Mouse (Mus musculus): ENCODE data around the gene Fkbp15.

Fkbp15 gene

DNA sequence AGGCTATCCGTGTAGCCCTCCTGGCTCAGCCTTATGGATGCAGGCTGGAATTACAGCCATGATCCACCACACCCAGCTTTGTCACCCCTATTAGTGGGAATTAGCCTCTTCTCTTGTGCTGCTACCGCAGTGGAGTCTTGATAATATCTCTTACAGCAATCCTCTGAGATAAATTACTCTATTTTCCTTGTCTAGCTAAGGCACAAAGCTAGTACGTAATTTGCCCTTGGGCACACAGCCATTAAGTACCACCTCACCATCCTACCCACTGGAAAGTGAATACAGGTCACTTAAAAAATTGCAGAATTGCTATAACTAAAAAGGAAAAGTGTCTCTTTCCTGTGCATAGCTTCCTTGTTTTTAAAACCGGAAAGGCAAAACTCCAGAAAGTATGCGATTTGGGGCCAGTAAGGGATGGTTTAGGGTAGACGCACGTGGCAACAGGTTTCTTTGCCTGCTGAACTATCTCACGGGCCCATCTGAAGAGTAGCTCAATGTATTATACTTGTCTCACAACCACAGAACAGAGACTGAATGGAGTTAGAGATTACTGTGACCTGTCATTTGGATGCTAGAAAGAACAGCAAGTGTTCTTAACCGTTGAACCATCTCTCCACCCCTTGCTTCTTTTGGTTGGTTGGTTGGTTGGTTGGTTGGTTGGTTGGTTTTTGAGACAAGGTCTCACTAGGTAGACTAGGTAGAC, 12.6 kb upstream of the Fkbp15 start:
- DNase-seq (ENCODE audit: low read depth, low spot score) = no peak

DNA sequence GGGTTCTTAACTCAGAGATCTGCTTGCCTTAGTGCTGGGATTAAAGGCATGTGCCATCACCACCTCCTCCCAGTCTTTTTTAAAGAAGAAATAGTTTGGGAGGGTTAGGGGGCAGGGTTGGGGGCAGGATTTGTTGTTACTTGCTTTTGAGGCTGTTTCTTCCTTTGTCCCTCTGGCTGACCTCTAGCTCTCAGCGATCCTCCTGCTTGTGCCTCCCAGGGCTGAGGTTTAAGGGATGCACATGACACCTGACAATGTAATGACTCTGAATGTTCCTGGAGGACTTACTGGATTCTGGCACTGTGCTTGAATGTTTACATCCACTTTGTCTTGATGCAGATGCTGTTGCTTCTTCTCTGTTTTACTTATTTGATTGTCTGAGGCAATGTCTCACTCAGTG, 12.1 kb upstream of the Fkbp15 start:
- no peak for DNase-seq (ENCODE audit: low read depth, low spot score)

DNA sequence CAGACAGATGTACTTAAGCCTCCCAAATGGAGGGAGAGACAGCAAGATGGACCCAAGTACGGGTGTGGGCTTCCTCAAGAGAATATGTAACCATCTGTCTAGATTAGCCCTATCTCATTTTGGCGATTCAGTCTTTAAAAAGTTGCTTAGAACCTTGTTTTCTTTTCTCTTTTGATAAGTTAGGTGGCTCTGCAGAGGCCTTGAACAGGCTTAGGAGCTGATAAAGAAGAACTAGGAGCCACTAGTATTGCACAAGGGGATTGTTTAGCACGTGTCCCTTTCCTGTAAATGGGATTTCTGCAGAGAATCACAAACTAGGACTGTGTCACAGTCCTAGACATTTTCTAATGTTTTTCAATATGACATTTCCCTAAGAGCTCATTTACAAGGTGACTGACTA, 8.7 kb upstream of the Fkbp15 start:
- no peak for DNase-seq (ENCODE audit: low read depth, low spot score)

DNA sequence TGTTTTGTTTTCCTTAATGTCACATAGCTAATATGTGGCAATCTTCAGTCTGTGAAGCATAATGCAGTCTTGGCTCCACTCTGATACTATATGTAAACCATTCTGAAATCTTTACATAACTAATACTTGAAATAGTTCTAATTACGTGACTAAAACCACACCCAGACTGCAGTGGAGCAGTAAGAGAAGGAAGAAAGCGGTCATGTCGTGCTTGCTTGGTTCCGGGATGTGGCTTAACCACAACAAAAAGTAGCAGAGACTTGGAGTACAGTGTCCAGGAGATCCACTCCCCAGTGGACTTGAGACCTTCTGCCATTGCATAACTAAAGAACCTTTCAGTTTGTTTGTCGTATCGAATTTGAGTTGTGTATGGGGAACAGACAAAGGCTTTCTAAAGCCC, 7.2 kb upstream of the Fkbp15 start:
- DNase-seq (ENCODE audit: low read depth, low spot score) = no peak

DNA sequence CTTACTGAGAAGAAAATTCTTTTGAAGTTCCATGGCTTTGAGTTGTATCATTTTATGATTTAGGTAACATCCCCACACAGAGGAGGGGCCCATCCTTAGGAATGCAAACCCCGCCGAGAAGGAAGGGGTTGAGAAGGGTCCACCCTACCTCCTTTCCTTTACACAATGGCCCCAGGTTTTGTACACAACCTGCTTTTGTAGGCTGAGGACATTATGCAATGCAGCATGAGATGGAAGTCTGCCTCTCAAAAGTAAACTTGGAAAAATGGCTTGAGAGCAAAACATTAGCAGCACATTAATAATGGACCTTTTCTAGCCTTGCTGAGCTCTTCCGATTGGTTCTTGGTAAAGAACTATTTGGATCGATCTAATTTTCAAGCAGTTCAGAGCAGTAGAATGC, 5.9 kb upstream of the Fkbp15 start:
- DNase-seq (ENCODE audit: low read depth, low spot score) = no peak

DNA sequence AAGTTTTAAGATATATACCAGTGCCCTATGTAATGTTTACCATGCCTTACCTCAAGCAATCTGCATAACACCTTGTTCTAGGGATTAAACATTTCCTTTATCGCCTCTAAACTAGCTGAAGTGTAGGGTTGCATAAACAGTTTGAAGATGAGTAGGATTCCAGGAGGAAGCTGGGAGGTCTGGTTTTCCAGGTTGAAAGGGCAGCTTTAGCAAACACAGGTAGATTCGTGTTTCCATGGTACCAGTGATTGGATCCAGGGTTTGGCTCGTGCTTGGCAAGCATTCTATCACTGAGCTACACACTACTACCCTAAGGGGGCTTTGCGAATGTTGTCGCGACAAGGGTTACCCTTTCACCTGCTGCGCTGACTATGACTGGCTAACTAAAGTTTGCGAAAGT, 4.0 kb upstream of the Fkbp15 start:
- no peak for DNase-seq (ENCODE audit: low read depth, low spot score)

DNA sequence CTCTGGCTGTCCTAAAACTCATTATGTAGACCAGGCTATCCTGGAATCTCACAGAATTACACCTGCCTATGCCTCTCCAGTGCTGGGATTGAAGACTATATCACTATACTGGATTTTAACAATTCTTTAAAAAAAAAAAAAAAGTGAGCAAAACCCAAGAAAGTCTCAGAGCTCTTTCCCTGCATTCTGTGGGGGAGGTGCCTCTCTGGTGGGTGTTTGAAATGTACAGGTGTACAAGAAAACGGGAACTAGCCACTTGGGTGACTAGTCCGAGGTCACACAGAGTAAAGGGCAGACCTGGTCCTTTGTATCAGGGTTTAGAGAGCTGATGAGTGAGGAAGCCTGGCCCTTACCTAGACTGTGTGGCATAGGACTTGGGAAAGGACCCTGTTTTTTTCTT, 2.1 kb upstream of the Fkbp15 start:
- no peak for DNase-seq (ENCODE audit: low read depth, low spot score)

DNA sequence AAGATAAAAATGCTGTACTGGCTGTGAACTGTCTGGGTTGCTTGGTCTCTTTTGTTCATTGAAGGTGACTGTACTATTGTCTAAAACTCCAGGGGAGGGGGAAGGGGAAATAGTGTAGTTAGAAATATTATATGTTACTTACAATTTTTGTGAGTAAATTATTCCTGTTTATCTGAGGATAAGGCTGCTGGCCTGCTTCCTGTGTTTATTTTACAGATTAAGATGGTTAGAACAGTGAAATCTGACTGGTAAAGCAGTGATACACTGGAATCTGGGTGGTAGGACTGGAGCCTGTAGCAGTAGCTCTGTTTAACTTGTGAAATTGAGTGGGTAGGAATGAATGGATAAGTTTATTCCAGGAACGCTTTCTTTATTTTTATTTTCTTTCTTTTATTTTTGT, 1.6 kb upstream of the Fkbp15 start:
- no peak for DNase-seq (ENCODE audit: low read depth, low spot score)

DNA sequence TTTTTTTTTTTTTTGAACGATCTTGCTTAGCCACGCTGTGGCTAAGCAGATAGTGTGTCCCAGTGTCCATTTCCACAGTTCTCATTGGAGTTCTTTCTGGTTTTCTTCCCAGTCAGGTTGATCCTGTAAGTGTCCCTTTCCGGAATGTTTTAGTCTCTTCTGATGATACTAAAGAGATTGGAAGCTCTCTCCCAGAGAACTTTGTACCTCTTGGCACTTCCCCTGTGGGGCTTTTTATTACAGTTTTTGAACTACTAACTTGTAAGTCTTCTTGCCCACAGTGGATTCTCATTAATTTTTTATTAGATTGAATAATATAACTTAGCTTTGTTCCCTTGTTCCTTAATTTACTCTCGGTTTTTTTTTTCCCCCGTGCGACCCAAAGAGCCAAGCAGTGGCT, 1.2 kb upstream of the Fkbp15 start:
- DNase-seq (ENCODE audit: low read depth, low spot score) = no peak

DNA sequence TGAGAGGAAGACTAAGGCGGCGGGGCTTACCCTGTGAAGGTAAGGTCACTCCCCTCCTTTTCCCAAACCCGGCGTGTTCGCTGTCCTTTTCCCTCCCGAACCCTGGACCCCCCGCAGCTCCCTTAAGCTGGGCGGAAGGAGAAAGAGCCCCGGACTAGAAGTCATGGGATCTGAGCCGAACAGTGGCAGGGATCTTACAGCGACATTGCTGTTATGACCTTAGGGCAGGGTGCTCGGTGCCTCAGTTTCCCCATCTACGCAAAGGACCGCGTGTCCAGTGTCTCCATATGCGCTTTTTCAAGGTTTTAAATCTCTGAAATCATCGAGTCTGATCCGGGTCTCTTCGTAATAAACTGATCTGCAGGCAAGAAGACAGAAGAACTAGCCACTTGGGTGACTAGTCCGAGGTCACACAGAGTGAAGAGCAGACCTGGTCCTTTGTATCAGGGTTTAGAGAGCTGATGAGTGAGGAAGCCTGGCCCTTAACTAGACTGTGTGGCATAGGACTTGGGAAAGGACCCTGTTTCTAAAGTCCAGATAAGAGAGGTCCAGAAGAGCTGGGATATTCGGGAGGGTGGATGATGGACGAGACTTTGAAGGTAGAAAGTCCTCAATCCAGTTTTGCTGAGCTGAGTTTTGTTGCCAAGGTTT, 582 bp upstream of the Fkbp15 start:
- no peak for DNase-seq (ENCODE audit: low read depth, low spot score)

DNA sequence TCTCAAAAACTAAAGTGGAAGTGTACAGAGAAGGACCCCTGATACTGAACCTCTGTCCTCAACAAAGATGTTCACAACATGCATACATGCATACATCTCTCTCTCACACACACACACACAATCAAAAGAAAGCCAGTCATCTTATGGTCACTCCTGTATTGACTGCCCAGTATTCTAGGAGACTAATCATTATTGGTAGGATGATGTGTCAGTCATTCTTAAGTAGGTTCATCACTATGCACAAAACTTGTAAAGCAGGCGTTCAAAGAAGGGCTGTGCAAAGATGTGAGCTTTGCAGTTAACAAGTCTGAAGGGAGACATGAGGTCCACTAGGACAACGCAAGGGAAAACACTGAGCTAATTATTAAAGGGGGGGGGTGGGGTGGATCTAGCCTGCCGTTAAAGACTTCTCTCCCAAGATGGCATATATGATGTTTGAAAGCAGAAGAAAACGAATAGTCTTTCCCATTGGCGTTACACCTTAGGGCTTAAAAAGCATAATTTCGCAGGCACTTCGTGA, 1.0 kb downstream of the Fkbp15 start:
- no peak for DNase-seq (ENCODE audit: low read depth, low spot score)

DNA sequence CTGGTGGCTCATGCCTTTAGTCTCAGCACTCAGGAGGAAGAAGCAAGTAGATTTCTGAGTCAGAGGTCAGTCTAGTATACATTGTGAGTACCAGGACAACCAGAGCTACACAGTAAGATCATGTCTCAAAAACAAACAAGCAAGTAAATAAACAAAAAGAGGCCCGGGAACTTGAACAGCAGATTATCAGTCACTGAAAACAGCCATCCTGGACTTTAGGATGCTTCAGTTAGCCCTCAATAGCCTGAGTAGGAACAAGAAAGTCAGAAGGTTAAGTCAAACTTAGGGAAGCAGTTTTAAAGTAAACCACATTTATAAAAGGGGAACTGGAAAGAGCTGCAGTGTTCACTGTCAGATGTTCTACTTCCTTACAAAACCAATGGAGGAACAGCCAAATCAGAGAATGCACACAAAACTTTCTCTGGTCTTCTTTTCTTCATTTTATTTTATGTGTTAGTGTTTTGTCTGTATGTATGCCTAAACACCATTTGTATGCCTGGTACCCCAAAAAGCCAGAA, 2.7 kb downstream of the Fkbp15 start:
- no peak for DNase-seq (ENCODE audit: low read depth, low spot score)

DNA sequence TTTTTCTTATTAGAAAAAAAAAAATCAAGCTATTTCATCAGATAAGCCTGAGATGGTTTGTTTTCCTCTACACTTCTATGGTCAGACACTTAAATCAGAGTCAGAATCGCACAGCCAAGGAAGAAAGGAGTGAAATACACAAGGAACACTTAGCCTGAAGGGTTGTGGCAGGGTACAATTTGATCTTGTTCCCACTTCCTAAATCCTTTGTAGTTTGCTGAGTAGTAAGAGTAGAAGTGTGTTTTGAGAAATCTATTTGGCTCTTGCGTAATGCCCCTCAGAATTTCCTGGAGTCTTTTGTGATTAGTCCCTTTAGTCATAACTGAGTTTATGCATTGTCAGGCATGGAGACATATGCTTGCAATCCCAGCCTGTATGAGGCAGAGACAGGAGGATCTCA, 11.0 kb downstream of the Fkbp15 start:
- no peak for DNase-seq (ENCODE audit: low read depth, low spot score)

DNA sequence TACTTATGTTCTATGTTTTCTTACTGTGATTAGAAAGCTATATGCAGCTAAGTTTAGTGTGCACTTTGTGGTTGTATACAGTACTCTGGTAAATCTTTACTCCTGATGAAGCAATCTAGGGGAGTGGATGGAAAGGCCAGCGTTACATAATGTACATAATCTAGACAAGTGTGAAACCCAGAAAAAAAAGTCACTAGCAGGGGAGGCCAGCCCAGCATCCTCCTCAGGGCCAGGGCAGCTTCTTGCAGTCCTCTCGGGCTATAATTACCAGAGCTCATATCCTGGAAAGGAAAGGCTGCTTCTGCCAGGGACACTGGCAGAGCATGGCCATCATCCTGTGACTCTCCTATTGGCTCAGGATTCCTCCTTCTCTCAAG, 12.0 kb downstream of the Fkbp15 start:
- DNase-seq (ENCODE audit: low read depth, low spot score) = no peak

DNA sequence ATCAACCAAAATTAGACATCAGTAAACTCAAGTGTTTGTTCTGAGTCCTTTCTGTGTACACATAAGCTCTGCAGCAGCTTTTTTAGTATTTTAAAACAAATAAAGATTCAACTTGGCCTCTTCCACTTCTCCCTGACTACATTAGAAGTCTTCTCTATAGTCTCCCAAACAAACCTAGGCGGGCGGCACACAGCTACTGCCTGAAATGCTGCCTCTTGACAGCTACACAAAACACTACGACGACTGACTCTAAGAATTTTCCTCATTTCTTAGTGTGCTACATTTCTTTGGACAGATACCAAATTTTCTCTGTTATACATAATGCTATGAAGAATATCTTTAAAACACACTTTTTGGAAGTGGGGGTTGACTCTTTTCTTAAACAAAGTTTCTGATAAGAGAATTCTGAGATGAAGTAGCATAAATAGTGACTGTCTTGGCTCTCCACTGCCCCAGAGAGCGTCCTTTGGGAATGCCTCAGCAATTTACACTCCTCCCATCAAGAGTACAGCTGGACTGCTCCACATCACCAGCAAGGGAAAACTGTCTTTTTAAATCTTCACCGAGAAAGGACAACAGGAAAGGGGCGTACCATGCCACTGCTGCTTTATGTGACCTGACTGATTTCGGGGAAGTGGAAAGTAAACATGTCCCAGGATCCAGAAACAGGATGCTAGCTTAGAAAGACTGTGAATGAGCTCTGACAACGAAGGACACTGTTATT, 12.6 kb downstream of the Fkbp15 start:
- DNase-seq (ENCODE audit: low read depth, low spot score) = no peak

DNA sequence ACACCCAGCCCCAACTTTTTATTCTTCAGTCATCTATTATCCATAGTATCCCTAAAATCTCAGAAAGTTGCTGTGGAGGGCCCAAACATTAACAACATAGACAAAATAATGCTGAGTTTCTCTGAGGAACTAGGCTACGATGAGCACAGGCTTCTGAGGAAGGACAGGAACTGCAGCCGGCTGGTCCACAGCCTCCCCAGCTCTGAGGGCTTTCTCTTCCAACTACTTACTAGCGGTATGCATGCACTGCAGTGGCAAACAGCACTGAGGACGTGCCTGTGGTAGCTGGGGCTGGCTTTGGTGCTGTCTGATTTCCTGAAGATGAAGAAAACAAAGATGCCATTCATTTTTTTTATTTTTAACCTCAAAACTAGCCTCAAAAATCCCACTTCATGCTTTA, 14.5 kb downstream of the Fkbp15 start:
- DNase-seq (ENCODE audit: low read depth, low spot score) = no peak

DNA sequence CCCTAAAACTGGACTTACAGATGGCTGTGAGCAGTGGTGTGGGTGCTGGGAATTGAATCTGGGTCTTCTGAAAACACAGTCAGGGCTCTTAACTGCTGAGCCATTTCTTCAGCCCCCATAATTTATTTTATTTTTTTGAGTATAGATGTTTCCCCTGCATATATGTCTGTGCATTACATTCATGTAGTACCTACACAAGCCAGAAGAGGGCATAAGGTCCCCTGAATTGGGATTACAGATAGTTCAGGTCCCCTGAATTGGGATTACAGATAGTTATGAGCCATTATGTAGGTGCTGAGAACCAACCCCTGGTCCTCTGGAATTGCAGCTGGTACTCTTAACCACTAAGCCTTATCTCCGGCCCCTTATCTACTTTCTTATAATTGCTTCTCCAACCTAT, 16.3 kb downstream of the Fkbp15 start:
- no peak for DNase-seq (ENCODE audit: low read depth, low spot score)

DNA sequence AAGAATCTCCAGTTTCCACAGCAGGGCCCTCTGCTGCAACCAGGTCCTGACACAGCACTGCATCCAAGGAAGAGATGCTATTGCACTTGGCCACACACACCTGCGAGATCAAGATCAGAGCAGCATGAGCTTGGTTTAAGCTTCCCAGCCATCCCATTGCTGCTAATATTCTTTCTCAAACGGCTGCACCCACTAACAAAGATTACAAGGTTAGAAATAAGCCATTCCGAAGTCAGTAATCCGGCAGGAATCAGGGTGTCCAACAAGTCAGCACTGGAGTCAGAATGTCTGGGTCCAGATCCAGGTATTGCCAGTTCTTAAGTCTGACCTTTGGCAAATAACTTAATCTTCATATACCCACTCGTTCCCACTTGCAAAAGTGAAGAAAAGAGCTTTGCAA, 21.8 kb downstream of the Fkbp15 start:
- no peak for DNase-seq (ENCODE audit: low read depth, low spot score)

DNA sequence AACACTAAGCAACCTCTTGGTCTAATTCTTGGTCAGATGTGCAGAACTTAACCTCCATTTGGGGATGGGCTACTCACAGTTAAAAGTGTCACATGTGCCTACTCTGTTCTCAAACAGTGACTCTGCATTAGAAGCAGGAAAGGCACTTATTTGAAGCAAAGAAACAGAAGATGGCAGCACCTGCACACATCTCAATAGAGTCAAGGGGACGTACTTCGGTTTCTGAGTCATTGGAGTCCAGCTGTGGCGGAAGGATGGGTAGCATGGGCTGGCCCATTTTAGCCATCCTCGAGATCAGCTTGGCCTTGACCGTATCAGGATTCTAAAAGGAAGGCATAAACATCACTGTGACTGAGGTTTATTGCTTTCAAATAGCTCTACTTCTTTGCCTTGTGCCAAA, 28.4 kb downstream of the Fkbp15 start:
- DNase-seq (ENCODE audit: low read depth, low spot score) = no peak

DNA sequence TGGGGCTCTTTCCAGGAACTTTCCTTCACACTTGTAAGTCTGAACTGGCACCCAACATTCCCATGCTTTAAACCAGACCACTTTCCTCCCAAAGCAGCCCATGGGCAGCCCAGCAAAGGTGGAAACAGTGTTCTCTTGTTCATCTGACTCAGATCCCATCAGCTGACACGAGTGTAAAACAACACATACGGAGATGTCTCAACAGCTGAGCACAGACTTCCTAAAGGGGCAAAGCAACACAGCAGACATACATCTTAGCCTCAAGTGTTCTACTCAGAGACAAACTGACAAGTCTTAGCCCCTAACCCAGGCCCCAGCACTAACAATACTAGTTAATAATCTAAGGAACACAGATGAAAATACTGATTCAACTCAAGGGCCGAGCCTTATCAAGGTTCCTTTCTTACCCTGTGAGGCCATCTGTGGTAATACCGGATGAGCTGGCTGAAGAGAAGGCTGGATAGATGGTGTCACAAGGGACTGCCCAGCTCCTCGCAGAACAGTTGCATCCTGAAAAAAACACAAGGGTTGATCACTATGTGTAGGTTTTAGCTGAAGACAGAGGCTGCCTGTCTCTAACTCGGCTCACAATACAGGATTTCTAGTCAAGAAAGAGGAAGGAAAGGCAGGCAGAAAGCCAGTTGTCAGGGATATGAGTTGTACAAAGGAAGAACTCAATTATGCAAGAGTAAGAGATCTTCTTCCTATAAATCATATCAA, 31.2 kb downstream of the Fkbp15 start:
- no peak for DNase-seq (ENCODE audit: low read depth, low spot score)

DNA sequence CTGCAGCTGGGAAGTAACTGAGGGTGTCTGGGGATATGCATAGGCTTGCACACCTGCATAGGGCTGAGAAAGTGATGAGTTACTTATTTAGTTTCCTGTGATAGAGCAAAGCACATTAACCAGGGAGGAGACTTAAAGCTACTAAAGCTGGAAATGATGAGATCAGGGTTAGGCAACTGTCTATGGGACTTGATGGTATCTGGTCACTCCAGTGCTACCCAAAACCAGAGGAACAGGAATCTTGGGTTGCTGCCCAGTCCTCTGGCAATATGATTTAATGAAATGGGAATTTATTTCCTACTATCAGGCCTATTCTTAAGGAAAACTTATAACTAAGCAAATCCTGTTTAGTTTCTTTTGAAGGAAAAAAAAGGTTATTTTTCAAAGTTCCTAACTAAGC, 34.2 kb downstream of the Fkbp15 start:
- DNase-seq (ENCODE audit: low read depth, low spot score) = no peak

DNA sequence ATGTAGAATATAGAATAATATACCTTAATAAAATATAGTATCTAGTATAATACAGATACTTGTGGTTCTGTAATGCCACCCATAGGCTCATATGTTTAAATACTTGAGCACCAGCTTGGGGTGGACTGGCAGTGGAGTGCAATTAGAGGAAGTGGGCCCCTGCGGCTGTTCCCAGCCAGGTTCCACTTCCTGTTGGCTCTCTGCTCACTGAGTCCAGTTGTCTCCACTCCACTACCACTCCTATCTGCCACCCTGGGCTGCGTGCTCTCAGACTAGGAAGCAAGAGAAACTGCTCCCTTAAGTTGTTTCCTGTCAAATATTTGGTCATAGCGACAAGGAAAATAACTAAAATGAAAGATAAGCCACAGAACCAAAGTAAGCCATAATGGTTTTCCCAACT, 37.7 kb downstream of the Fkbp15 start:
- no peak for DNase-seq (ENCODE audit: low read depth, low spot score)
